Mouse (Mus musculus): Measurements from ENCODE around the gene Slc12a6. TPM values are rescaled to one million over a fixed set of nuclear protein-coding genes. Genes with fewer than 3 reads are reported as not detected.

Gene Slc12a6
- total and polyA plus RNA-seq, 2 experiments from 2014 or later, result 14.1 to 69.7 TPM

DNA sequence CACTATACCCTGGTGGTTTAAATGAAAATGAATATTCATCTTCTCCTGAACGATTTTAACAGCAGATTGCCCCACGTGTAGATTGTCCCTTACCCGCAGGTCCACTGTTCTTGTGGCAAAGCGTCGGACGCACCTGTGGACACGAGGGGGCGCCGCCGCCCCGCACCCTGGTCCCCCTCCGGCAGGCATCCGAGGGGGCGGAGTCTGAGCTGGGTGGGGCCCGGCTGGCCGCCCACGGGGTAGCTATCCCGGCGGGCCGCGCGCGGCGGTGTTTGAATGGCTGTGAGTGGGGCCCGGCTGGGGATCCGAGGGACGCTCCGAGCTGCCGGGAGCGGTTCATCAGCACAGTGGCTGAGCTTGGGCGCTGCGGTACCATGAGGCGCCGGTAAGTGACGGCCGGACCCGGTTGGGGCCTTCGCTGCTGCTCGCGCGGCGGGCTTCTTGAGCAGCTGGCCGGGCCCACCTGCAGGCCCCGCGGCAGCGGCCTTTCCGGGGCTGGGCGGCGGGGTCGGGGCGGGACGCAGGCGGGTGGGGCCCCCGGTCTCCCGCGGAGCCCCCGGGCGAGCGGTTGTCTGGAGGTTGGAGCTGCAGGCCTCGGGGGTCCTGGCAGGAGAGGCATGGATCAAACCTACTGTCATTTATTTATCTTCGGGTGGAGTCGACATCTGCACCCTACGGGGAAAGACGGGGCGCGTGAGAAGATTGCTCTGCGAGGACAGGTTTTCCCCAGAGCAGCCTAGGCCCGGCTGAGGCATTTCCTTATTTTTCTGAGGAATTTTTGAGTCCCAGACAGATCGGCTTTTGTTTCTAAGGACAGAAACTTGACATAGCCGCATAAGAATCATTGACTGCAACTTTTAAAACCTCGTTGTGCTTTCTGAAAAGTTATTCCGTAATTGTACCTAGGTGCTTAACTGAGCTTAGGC, 113.6 kb downstream of the Slc12a6 start, which contains the start of gene Katnbl1:
Gene Katnbl1 (plus strand): TSS at position 239 of the 926 bp plus-strand sequence.
- Histone ChIP-seq H3K9ac (replicated peaks; ENCODE audit: low read length, poor library complexity, severe bottlenecking) (peak within 1 kb of the TSS; percentile 94), H3K9me3 (ENCODE audit: low read length) (no peaks in the 10 kb centered on the region), H3K4me2 (ENCODE audit: low read depth, low read length, poor library complexity, severe bottlenecking) (peak within 1 kb of the TSS; percentile 48), H3K36me3 (ENCODE audit: insufficient read depth, low read length) (no peaks in the 10 kb centered on the region), H3K27ac (ENCODE audit: low read depth, low read length) (peak within 1 kb of the TSS; percentile 80), H3K4me3 (ENCODE audit: low read depth, low read length) (peak within 1 kb of the TSS; percentile 96), H3K4me1 (ENCODE audit: insufficient read depth, low read length) (no peaks in the 10 kb centered on the region), H3K27me3 (ENCODE audit: insufficient read depth, low read length) (no peaks in the 10 kb centered on the region)
- peak; percentile 93 for DNase-seq (ENCODE audit: low spot score)
- WGBS, result under 1% methylated on average over 62 of the region's 72 CpGs
- ATAC-seq (ENCODE audit: low FRiP score), result peak; percentile 97
- TF ChIP-seq CTCF (IDR thresholded peaks at IDR 0.05), result peak; percentile 91

GRCm38 (mm10) chr2:112380131-112380530, 114.5 kb downstream of the Slc12a6 start:
- 47% methylated on average over 8 of the region's 8 CpGs for WGBS
- Histone ChIP-seq H3K36me3 (ENCODE audit: insufficient read depth, low read length) (no peaks in the 10 kb centered on the region), H3K4me2 (ENCODE audit: low read depth, low read length, poor library complexity, severe bottlenecking) (peak overlapping the region; percentile 48), H3K27ac (ENCODE audit: low read depth, low read length) (no peak overlapping the region), H3K4me1 (ENCODE audit: insufficient read depth, low read length) (no peaks in the 10 kb centered on the region), H3K9me3 (ENCODE audit: low read length) (no peaks in the 10 kb centered on the region), H3K9ac (replicated peaks; ENCODE audit: low read length, poor library complexity, severe bottlenecking) (peak overlapping the region; percentile 94), H3K4me3 (ENCODE audit: low read depth, low read length) (peak overlapping the region; percentile 96), H3K27me3 (ENCODE audit: insufficient read depth, low read length) (no peaks in the 10 kb centered on the region)
- DNase-seq (ENCODE audit: low spot score), result no peak
- no peak for ATAC-seq (ENCODE audit: low FRiP score)
- no peak for TF ChIP-seq CTCF (IDR thresholded peaks at IDR 0.05)

DNA sequence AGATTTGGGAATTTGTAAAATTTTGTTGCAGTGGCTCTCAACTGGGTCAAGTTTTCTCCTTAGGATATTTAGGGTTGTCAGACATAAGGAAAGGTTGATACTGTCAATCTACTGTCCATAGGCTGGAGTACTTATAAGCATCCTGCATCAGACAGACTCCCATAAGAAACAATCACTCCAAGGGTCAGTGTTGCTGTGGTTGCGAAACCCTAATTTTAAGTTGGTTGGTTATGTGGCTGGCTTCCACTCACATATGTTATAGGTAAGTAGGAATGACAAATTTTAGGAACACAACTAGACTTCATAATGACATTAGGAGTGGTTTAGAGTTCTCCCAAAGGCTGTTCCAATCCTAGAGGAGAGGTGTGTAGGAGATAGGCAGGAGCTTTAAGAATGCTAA, 115.6 kb downstream of the Slc12a6 start:
- Histone ChIP-seq H3K4me2 (ENCODE audit: low read depth, low read length, poor library complexity, severe bottlenecking) (no peak overlapping the region), H3K4me1 (ENCODE audit: insufficient read depth, low read length) (no peaks in the 10 kb centered on the region), H3K4me3 (ENCODE audit: low read depth, low read length) (no peak overlapping the region), H3K27ac (ENCODE audit: low read depth, low read length) (no peak overlapping the region), H3K36me3 (ENCODE audit: insufficient read depth, low read length) (no peaks in the 10 kb centered on the region), H3K27me3 (ENCODE audit: insufficient read depth, low read length) (no peaks in the 10 kb centered on the region), H3K9me3 (ENCODE audit: low read length) (no peaks in the 10 kb centered on the region), H3K9ac (replicated peaks; ENCODE audit: low read length, poor library complexity, severe bottlenecking) (no peak overlapping the region)
- DNase-seq (ENCODE audit: low spot score) (no peak), ATAC-seq (ENCODE audit: low FRiP score) (no peak)
- 100% methylated on average over 1 of the region's 1 CpGs for WGBS
- no peak for TF ChIP-seq CTCF (IDR thresholded peaks at IDR 0.05)

DNA sequence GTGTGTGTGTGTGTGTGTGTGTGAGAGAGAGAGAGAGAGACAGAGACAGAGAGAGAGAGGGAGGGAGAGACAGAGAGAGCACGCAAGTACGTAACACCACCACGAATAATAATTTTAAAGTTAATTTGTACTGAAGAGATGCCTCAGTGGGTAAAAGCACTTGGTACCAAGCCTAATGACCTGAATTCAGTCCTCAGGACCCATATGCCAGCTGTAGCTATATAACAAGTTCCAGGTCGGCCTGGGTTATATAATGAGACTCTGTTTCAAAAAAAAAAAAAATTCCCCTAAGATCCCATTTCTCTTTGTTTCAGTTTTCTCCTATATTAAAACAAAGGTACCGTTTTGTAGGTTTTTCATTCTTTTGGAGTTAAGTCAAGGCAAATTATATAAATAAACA, 125.2 kb downstream of the Slc12a6 start:
- no peak overlapping the region for H3K4me2 ChIP-seq (ENCODE audit: low read depth, low read length, poor library complexity, severe bottlenecking)
- H3K27ac ChIP-seq (ENCODE audit: low read depth, low read length), result no peak overlapping the region
- H3K9me3 ChIP-seq (ENCODE audit: low read length), result no peaks in the 10 kb centered on the region
- no peak overlapping the region for H3K9ac ChIP-seq (replicated peaks; ENCODE audit: low read length, poor library complexity, severe bottlenecking)
- H3K27me3 ChIP-seq (ENCODE audit: insufficient read depth, low read length), result no peaks in the 10 kb centered on the region
- no peak for ATAC-seq (ENCODE audit: low FRiP score)
- no peak for DNase-seq (ENCODE audit: low spot score)
- 85% methylated on average over 5 of the region's 5 CpGs for WGBS
- no peak for TF ChIP-seq CTCF (IDR thresholded peaks at IDR 0.05)
- H3K36me3 ChIP-seq (ENCODE audit: insufficient read depth, low read length), result no peaks in the 10 kb centered on the region
- H3K4me1 ChIP-seq (ENCODE audit: insufficient read depth, low read length), result no peaks in the 10 kb centered on the region
- H3K4me3 ChIP-seq (ENCODE audit: low read depth, low read length), result no peak overlapping the region

DNA sequence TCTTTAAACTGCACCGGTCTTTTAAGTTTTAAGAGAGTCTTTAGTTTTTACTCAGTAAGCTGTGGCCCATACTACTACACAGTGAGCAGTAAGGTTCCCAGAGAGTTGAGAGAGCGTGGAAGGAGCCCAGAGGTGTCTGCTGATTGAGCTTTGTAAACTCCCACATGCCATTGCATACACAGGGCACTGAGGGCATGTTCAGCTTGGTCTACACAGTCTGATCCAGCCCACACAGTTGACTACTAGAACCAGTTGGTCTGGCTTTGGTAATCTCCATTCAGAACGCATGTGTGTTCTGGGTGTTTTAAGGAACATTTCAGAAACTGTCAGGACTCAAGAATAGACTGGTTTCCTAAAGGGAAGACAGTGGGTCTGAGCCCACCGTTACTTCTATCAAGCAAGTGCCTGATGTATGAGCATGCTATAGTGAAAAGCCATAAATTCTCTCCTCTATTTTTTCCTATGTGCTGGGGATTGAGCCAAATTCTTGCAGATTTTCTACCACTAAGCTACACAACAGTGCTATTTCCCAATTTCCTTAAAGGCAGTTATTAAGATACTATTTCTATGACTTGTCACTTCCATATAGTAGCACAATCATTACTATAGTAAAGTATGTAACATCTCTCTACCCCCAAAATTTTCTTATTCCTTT, 125.8 kb downstream of the Slc12a6 start:
- Histone ChIP-seq H3K9me3 (ENCODE audit: low read length) (no peaks in the 10 kb centered on the region), H3K9ac (replicated peaks; ENCODE audit: low read length, poor library complexity, severe bottlenecking) (no peak overlapping the region), H3K27me3 (ENCODE audit: insufficient read depth, low read length) (no peaks in the 10 kb centered on the region), H3K4me2 (ENCODE audit: low read depth, low read length, poor library complexity, severe bottlenecking) (no peak overlapping the region), H3K36me3 (ENCODE audit: insufficient read depth, low read length) (no peaks in the 10 kb centered on the region), H3K4me3 (ENCODE audit: low read depth, low read length) (no peak overlapping the region), H3K27ac (ENCODE audit: low read depth, low read length) (no peak overlapping the region), H3K4me1 (ENCODE audit: insufficient read depth, low read length) (no peaks in the 10 kb centered on the region)
- TF ChIP-seq CTCF (IDR thresholded peaks at IDR 0.05), result no peak
- WGBS, result 90% methylated on average over 4 of the region's 4 CpGs
- no peak for ATAC-seq (ENCODE audit: low FRiP score)
- DNase-seq (ENCODE audit: low spot score), result no peak

DNA sequence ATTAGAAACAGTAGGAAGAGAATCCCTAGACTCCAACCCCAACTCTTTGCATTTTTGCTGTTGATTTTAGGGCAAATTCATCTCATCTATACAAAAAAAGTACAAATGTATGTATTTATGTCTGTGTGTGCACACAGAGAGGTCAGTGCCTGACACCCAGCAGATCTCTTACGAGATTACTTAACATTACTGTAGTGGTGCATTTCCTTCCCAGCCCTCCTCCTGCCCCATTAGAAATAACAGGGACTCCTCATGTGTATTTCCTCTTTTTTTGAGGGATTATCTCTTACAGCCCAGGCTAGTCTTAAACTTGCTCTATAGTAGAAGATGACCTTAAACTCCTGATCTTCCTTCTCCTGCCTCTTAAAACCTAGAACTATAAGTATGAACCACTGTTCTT, 127.1 kb downstream of the Slc12a6 start:
- no peak overlapping the region for H3K4me2 ChIP-seq (ENCODE audit: low read depth, low read length, poor library complexity, severe bottlenecking)
- no peaks in the 10 kb centered on the region for H3K9me3 ChIP-seq (ENCODE audit: low read length)
- no peak for DNase-seq (ENCODE audit: low spot score)
- H3K9ac ChIP-seq (replicated peaks; ENCODE audit: low read length, poor library complexity, severe bottlenecking), result no peak overlapping the region
- H3K36me3 ChIP-seq (ENCODE audit: insufficient read depth, low read length), result no peaks in the 10 kb centered on the region
- H3K27ac ChIP-seq (ENCODE audit: low read depth, low read length), result no peak overlapping the region
- no peaks in the 10 kb centered on the region for H3K4me1 ChIP-seq (ENCODE audit: insufficient read depth, low read length)
- ATAC-seq (ENCODE audit: low FRiP score), result no peak
- no peak for TF ChIP-seq CTCF (IDR thresholded peaks at IDR 0.05)
- WGBS, result 95% methylated on average over 1 of the region's 1 CpGs
- no peaks in the 10 kb centered on the region for H3K27me3 ChIP-seq (ENCODE audit: insufficient read depth, low read length)
- no peak overlapping the region for H3K4me3 ChIP-seq (ENCODE audit: low read depth, low read length)
